Mouse (Mus musculus) forebrain, embryonic 13.5 days (tissue): Measurements from ENCODE around the gene Aco1. TPM values are rescaled to one million over a fixed set of nuclear protein-coding genes. Genes with fewer than 3 reads are reported as not detected.

Experiments
- ATAC-seq: fragments of 200-750 bp; cut with Nextera tagmentation; 2 replicates; pipeline ENCODE4 v1.8.0; 2017
- H3K27ac ChIP-seq: fragments of 300-500 bp; sonication (generic); 2 replicates; pipeline ENCODE4 v1.5.1; 2015; ENCODE audit warnings: inconsistent platforms, mild to moderate bottlenecking, moderate library complexity
- H3K27me3 ChIP-seq: fragments of 300-500 bp; sonication (generic); 2 replicates; pipeline ENCODE4 v1.6.1; 2015; ENCODE audit warnings: mild to moderate bottlenecking, inconsistent platforms
- H3K36me3 ChIP-seq: fragments of 300-500 bp; sonication (generic); 2 replicates; pipeline ENCODE4 v1.6.1; 2015; ENCODE audit warnings: mild to moderate bottlenecking, inconsistent platforms; ENCODE audit not compliant: poor library complexity, severe bottlenecking
- H3K4me1 ChIP-seq: fragments of 300-500 bp; sonication (generic); 2 replicates; pipeline ENCODE4 v1.6.1; 2015; ENCODE audit warnings: inconsistent platforms
- H3K4me2 ChIP-seq: fragments of 300-500 bp; sonication (generic); 2 replicates; pipeline ENCODE4 v1.6.1; 2015; ENCODE audit warnings: inconsistent platforms, mild to moderate bottlenecking, moderate library complexity
- H3K4me3 ChIP-seq: fragments of 300-500 bp; sonication (generic); 2 replicates; pipeline ENCODE4 v1.5.1; 2015; ENCODE audit warnings: mild to moderate bottlenecking, inconsistent platforms
- H3K9ac ChIP-seq: fragments of 300-500 bp; sonication (generic); 2 replicates; pipeline ENCODE4 v1.6.1; 2015; ENCODE audit warnings: mild to moderate bottlenecking, inconsistent platforms
- H3K9me3 ChIP-seq: fragments of 300-500 bp; sonication (generic); replicated peaks from 2 replicates; pipeline ENCODE4 v1.6.1; 2016; ENCODE audit warnings: inconsistent platforms
- WGBS: fragments of 180-500 bp; shearing (Covaris S2); methylation state at CpG from one replicate; pipeline ENCODE4 v1.1.7; 2015; 5-methylcytosine and 5-hydroxymethylcytosine counted together
- polyA plus RNA-seq: library from polyadenylated mRNA; unstranded; fragments of >200 nt; fragmentation: Nextera tagmentation; extraction: Ambion mirVana; gene quantifications from 2 replicates; pipeline ENCODE4 v1.2.1, GENCODE M21; 2015

Aco1 gene
- polyA plus RNA-seq, 1 experiment from 2014 or later: 50.7 TPM

DNA sequence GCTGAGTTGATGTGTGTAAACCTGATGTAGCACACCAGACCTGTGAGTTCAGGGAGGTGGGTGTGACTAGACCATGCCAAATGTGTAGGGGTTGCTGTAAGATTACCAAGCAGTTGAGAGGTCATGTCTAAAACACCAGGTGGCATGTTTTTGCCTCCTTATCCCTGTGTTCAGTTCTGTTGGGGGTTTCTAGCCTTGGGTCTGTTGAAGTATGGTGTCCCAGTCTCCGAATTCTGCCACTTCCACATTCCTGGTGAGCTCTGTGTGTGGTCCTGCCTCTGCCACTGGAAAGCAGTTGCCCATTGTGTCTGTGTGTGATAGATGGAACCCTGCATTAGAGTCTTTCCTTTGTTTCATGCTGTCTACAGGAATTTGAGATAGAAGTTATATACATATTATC is 1.7 kb downstream of the Aco1 start:
- Histone ChIP-seq H3K9ac (peak overlapping the region; percentile 83; the same call in 1 of the 2 replicates), H3K4me1 (peaks cover 23% of the 10 kb centered on the region), H3K9me3 (no peaks in the 10 kb centered on the region), H3K4me2 (peak overlapping the region; percentile 74), H3K27ac (no peak overlapping the region), H3K4me3 (peak overlapping the region; percentile 83), H3K27me3 (no peaks in the 10 kb centered on the region), H3K36me3 (0 out of 2 replicates have a peak, but pooled peaks cover 4% of the 10 kb centered on the region)
- WGBS: 35% methylated on average over 1 of the region's 1 CpGs
- no peak for ATAC-seq

DNA sequence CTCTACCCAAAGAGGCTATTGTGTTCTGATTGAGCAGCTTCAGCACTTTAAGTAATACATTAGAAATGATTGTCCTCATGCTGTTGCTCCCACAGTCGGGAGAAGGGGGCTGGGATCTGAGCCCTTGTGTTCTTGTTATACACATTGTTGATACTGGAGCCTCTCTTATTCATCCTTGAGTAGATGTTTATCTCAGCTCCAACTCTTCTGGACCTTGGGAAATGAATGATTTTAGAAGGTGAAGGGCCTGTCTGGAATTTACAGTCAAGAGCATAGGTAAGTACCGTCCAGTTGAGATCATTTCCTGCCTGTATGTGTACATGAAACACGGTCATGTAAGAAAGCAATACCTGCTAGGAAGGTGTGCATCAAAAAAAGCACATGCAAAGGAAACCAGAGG is 2.1 kb downstream of the Aco1 start:
- ATAC-seq: no peak
- Histone ChIP-seq H3K27me3 (no peaks in the 10 kb centered on the region), H3K4me2 (peak overlapping the region; percentile 74), H3K4me1 (peaks cover 23% of the 10 kb centered on the region), H3K9ac (no peak overlapping the region), H3K27ac (no peak overlapping the region), H3K9me3 (no peaks in the 10 kb centered on the region), H3K36me3 (0 out of 2 replicates have a peak, but pooled peaks cover 4% of the 10 kb centered on the region), H3K4me3 (no peak overlapping the region)
- 64% methylated on average over 3 of the region's 3 CpGs for WGBS

DNA sequence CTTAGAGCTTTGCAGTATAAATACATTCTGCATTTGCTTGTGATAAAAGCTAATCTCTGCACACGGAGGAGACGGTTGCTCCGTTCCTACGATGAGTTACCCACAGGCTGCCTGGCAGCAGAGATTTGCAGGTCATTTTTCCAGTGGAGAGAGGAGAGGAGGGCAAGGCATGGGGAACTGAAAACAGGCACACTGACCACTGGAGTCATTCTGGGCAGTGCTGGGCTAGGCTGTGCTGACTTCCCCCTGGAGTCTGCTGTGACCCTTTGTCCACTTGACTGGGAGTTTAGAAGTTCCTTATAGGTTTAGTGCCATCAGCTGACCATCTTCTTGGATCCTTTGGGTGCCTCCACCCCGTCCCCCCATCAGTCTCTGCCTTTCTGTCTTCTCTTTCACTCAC is 5.4 kb downstream of the Aco1 start:
- Histone ChIP-seq H3K4me2 (no peak overlapping the region), H3K4me1 (peaks cover 16% of the 10 kb centered on the region; the same call in 1 of the 2 replicates), H3K36me3 (0 out of 2 replicates have a peak, but pooled peaks cover 4% of the 10 kb centered on the region), H3K9me3 (no peaks in the 10 kb centered on the region), H3K4me3 (no peak overlapping the region), H3K27me3 (no peaks in the 10 kb centered on the region), H3K9ac (no peak overlapping the region), H3K27ac (no peak overlapping the region)
- no peak for ATAC-seq
- 98% methylated on average over 5 of the region's 5 CpGs for WGBS

DNA sequence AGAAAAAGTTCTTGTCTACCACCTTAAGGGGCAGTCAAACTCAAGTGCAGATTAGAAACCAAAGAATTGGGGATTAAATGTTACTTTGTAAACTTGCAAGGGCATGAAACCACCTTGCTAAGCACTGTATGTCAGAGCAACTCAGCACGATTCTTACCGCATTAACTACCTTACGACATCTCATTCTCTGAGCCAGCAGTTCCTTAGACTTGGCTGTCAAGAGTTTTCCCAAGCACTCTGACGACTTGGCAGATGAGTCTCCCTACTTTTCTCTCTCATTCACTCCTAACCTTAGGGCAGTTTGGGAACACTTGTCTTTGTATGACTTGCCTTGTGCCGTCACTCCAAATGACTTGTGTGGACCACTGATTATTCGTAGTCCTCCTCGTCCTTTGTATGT is 7.2 kb downstream of the Aco1 start:
- Histone ChIP-seq H3K4me3 (no peak overlapping the region), H3K4me2 (no peak overlapping the region), H3K9ac (no peak overlapping the region), H3K9me3 (no peaks in the 10 kb centered on the region), H3K27ac (no peak overlapping the region), H3K36me3 (0 out of 2 replicates have a peak, but pooled peaks cover 4% of the 10 kb centered on the region), H3K4me1 (0 out of 2 replicates have a peak, but pooled peaks cover 4% of the 10 kb centered on the region), H3K27me3 (no peaks in the 10 kb centered on the region)
- 96% methylated on average over 7 of the region's 7 CpGs for WGBS
- no peak for ATAC-seq

DNA sequence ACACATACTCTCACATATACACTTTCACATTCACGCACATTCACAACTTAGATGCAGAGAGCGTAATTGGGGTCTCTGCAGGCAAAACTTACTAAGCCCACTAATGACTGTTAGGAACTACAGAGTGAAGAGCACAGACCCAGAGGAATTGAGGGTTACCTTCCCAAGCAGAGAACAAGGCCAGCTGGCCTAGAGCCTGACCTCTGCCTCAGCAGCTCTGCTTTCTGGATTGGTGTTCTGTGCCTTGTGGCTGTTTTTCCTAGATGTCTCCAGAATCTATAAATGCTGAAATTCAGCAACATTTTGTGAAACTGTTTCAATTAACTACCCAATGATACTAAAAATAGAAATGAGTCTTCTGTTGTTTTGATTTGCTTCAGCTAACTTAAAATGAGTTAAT is 9.9 kb downstream of the Aco1 start:
- Histone ChIP-seq H3K36me3 (no peaks in the 10 kb centered on the region), H3K4me3 (no peak overlapping the region), H3K27me3 (no peaks in the 10 kb centered on the region), H3K9me3 (no peaks in the 10 kb centered on the region), H3K4me2 (no peak overlapping the region), H3K9ac (no peak overlapping the region), H3K27ac (no peak overlapping the region), H3K4me1 (no peaks in the 10 kb centered on the region)
- WGBS: 93% methylated on average over 2 of the region's 2 CpGs
- ATAC-seq: no peak

DNA sequence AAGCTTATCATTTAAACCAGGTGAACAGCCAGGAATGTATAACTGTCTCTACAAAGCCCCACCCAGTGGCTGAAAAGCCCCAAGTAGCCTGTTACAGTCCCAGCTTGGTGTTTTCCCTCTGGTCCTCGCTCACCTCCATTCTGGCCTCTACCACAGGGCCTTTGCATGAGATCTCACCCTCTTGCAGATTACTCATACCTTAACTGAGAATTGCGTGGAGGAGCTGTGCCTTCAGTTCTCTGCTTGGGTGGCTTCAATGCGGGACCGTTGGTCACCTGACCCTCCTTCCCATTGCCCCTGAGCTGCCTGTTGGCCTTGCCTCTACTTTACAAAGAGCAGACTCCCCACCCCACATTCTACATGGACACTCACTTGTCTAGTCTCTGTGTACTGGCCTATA is 10.6 kb downstream of the Aco1 start:
- Histone ChIP-seq H3K4me2 (no peak overlapping the region), H3K27me3 (no peaks in the 10 kb centered on the region), H3K27ac (no peak overlapping the region), H3K9me3 (no peaks in the 10 kb centered on the region), H3K4me1 (no peaks in the 10 kb centered on the region), H3K4me3 (no peak overlapping the region), H3K9ac (no peak overlapping the region), H3K36me3 (no peaks in the 10 kb centered on the region)
- ATAC-seq: no peak
- WGBS: 97% methylated on average over 4 of the region's 4 CpGs

DNA sequence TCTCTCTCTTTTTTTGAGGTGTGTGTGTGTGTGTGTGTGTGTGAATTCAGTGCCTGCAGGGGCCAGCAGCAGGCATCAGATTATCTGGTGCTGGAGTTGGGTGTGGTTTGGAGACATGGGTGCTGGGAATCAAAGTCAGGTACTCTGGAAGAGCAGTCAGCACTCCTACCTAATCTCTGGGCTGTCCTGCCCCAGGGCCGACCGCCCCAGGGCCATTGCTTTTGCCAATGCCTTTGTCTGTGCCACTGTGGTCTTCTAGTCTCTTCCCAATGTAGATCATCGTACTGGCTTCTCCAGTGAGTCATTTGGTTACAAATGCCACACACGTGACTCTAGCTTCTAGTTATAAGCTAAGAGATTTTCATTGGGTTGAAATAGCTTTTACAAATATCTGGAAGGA is 11.9 kb downstream of the Aco1 start:
- ATAC-seq: no peak
- H3K36me3 ChIP-seq: no peaks in the 10 kb centered on the region
- 85% methylated on average over 4 of the region's 4 CpGs for WGBS
- no peak overlapping the region for H3K9ac ChIP-seq
- no peaks in the 10 kb centered on the region for H3K4me1 ChIP-seq
- H3K9me3 ChIP-seq: no peaks in the 10 kb centered on the region
- H3K27ac ChIP-seq: no peak overlapping the region
- no peak overlapping the region for H3K4me2 ChIP-seq
- no peaks in the 10 kb centered on the region for H3K27me3 ChIP-seq
- no peak overlapping the region for H3K4me3 ChIP-seq

DNA sequence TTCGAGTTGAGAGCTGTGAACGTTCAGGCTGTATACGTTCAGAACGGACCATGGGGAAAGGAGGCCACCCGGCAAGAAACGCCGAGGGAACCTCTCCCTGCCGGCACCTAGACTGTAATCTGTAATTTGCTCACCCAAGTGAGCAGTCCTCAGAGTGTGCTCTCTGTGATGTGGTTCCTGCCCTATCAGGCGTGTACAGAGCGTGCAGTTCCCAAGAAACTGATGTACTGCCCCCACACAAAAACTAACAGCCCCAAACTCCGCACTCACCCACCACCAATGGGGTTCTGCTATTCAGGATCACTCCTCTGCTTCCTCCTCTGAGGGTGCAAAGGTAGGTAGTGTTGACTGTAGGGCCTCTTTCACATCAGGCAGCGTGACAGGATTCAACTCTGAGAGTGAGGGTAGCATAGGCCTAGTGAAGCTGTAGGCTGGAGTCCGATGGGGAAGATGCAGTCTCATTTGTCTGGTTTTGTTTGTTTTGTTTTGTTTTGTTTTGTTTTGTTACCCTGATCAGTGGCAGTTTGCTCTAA is 12.7 kb downstream of the Aco1 start:
- no peak overlapping the region for H3K4me2 ChIP-seq
- 0 out of 2 replicates have a peak, but pooled peaks cover 3% of the 10 kb centered on the region for H3K36me3 ChIP-seq
- no peak for ATAC-seq
- H3K9ac ChIP-seq: no peak overlapping the region
- H3K4me3 ChIP-seq: no peak overlapping the region
- H3K4me1 ChIP-seq: no peaks in the 10 kb centered on the region
- WGBS: 88% methylated on average over 13 of the region's 13 CpGs
- H3K9me3 ChIP-seq: 0 out of 2 replicates have a peak, but pooled peaks cover 1% of the 10 kb centered on the region
- no peak overlapping the region for H3K27ac ChIP-seq
- H3K27me3 ChIP-seq: no peaks in the 10 kb centered on the region

DNA sequence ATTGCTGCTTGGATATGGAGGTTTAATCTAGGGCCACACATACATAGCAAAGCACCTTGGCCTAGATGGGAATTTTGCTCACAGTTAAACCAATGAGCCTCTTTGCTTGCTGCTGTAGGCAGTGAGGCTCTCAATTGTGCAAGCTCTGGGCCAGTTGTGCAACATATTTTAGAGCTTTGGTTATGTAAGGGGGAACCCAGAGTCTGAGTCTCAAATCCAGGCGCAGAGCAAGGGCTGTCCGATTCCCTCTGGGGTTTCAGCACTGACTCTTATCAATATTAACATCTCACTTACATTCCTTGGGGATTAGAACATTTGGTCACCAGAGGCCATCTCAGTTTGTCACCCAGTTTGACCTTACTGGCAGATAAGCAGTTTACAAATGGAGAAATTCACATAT is 13.3 kb downstream of the Aco1 start:
- Histone ChIP-seq H3K36me3 (0 out of 2 replicates have a peak, but pooled peaks cover 6% of the 10 kb centered on the region), H3K4me2 (no peak overlapping the region), H3K27ac (no peak overlapping the region), H3K9me3 (peaks cover 8% of the 10 kb centered on the region), H3K27me3 (no peaks in the 10 kb centered on the region), H3K9ac (no peak overlapping the region), H3K4me3 (no peak overlapping the region), H3K4me1 (no peaks in the 10 kb centered on the region)
- 90% methylated on average over 2 of the region's 2 CpGs for WGBS
- no peak for ATAC-seq

DNA sequence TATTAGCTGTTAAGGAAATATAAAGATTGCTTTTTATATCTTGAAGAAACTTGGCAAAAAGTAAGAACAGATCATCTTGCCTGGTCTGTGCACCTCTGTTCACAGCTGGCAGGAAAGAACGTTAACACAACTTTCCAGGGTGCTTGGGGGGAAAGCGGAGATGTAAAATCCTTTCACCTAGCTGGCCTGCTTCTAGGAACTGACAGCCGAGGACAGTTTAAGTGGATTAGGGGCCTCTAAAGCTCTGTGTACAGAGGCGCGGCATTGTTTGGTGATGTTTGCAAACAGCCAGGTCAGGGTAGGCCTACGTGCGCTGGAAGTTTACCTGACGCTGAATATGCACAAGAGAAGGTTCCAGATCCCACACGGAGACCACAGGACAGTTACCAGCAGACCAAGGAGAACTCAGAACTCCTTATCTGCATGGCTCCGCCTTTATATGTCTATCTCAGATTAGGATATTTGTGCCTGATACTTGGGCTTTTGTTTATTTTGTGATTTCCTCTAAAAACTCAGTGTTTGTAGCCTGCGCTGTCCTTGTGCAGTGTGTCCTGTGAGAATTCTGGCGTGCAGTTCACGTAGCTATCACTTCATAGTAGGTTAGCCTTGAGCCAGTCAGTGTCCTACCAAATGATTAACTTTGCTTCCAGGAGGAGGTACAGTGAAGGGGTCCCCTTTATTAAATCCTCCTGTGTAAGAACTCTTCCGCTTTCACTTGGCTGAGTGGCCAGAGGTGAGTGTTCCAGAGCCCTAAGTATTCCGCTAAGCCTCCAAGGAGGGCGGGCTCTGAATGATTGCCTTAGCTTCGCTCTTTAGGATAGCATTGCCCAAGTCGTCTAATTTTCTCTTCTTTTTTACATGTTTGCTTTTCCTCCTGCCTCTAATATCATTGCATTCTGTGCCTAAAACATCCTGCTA is 14.0 kb downstream of the Aco1 start:
- no peak for ATAC-seq

DNA sequence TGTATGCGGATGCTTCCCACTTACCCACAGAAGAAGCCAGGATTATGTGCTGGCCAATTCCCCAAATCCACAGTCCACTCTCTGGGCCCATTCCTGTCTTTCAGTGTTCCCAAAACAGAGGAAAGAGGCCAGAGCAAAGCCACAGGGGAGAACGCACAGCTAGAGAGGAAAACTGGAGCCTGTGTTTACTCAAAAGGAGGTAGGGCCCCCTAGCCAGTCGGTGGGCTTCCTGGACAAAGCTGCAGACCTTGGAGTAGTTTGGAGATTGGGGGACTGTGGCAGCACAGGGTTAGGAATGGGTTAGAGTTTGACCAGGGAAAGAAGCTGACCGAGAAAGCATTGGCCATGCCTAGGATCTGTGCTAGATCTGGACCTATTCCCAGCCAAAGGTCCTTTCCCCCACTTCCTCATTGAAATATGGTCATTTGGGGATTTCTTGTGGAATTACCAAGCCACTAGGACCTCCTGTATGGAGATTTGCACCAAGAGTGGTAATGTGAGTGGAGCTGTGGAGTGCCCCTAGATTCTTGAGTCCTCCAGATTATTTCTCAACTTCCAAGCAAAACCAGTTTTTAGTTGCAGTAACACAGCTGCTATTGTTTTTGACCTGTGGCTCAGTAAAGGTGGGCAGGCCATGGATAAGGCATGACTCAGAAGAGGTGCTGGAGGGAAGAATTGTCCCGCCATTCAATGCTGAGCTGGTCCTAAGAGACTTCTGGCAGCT is 14.8 kb downstream of the Aco1 start:
- Histone ChIP-seq H3K4me1 (no peaks in the 10 kb centered on the region), H3K36me3 (0 out of 2 replicates have a peak, but pooled peaks cover 6% of the 10 kb centered on the region), H3K4me2 (no peak overlapping the region), H3K9me3 (peaks cover 8% of the 10 kb centered on the region), H3K9ac (no peak overlapping the region), H3K27me3 (no peaks in the 10 kb centered on the region), H3K27ac (no peak overlapping the region), H3K4me3 (no peak overlapping the region)
- no peak for ATAC-seq
- 94% methylated on average over 5 of the region's 5 CpGs for WGBS

More for the DNA sequence above, 14.0 kb downstream of the Aco1 start:
- 0 out of 2 replicates have a peak, but pooled peaks cover 6% of the 10 kb centered on the region for H3K36me3 ChIP-seq
- WGBS: 66% methylated on average over 18 of the region's 18 CpGs
- no peaks in the 10 kb centered on the region for H3K27me3 ChIP-seq
- no peaks in the 10 kb centered on the region for H3K4me1 ChIP-seq
- no peak overlapping the region for H3K9ac ChIP-seq
- H3K4me2 ChIP-seq: no peak overlapping the region
- no peak overlapping the region for H3K27ac ChIP-seq
- peaks cover 8% of the 10 kb centered on the region for H3K9me3 ChIP-seq
- no peak overlapping the region for H3K4me3 ChIP-seq

DNA sequence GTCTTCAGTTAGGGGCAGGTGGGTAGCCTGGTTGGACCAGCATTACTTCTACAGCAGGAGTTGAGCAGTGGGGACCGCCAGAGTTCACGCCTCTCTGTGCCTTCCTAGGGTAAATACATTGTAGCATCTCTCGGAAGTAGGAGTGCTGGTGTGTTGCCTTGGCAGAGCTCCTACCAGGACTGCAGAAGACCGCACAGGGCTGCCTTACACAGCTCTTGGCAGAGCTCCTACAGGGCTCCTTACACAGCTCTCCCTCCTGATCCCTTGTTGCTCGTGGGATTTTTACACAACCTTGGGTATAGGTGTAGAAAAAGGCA is 15.3 kb downstream of the Aco1 start:
- 86% methylated on average over 5 of the region's 5 CpGs for WGBS
- Histone ChIP-seq H3K27me3 (no peaks in the 10 kb centered on the region), H3K9me3 (peaks cover 8% of the 10 kb centered on the region), H3K4me1 (no peaks in the 10 kb centered on the region), H3K4me3 (no peak overlapping the region), H3K4me2 (no peak overlapping the region), H3K36me3 (0 out of 2 replicates have a peak, but pooled peaks cover 6% of the 10 kb centered on the region), H3K9ac (no peak overlapping the region), H3K27ac (no peak overlapping the region)
- no peak for ATAC-seq
